Mouse (Mus musculus) adrenal gland, adult 2 months (tissue): ENCODE measurements around the gene Cbs. TPM values are rescaled to one million over a fixed set of nuclear protein-coding genes. Genes with fewer than 3 reads are reported as not detected.
A peak's percentile ranks its signal among the peaks of the same experiment; 100 is the strongest.

Experiments used
- DNase-seq: peaks from one replicate; pipeline ENCODE4 v3.0.0; 2021
- long read RNA-seq: library from polyadenylated mRNA; stranded (forward); transcript quantifications from one replicate; pipeline ENCODE4 v2.0.0, GENCODE M21; 2021
- polyA plus RNA-seq: library from polyadenylated mRNA; depleted of rRNA; stranded (reverse); fragments of >200 nt; gene quantifications from 2 replicates; pipeline ENCODE4 v1.2.3, GENCODE M21; 2012; rRNA removed
- total RNA-seq, 2 experiments: library from RNA; stranded (reverse); gene quantifications; 2 replicates each; pipeline ENCODE4 v1.2.3; 2021

Gene Cbs
- 1 to 10 TPM; 6.4 to 8.1 TPM for total RNA-seq
- 1.9 and 2.1 TPM in 2 replicates for polyA plus RNA-seq
- long read RNA-seq, full-length matches to known transcripts: 8 of 11 reads
- long read RNA-seq, partial matches to known transcripts: 2 of 11 reads
- long read RNA-seq, other reads (novel, unspliced or antisense): 1 of 11 reads

- DNase-seq: peak; percentile 92
Measured at GRCm38 (mm10) chr17:31636942-31637811, at the start of gene Cbs. Gene Cbs (minus strand): TSS chr17:31637238.

DNA sequence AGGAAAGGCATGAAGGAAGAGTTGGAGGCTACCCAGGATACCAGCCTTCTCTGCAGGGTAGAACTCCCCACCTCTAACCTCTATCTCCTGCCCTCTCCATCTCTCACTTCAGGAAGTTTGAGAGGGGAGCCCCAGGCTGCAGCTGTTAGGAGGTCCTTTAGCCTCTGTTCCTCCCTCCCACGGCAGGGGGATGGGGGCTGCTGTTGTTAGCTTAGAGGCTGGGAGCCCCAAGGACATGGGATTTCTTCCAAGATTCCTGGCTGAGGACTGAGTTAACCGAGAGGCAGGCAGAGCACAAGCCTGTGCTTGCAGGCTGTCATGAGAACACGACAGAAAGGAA, 49.2 kb upstream of the Cbs start:
- peak; percentile 60 for DNase-seq

- DNase-seq: peak; percentile 83
Measured at GRCm38 (mm10) chr17:31685514-31686224, 48.6 kb upstream of the Cbs start.

DNA sequence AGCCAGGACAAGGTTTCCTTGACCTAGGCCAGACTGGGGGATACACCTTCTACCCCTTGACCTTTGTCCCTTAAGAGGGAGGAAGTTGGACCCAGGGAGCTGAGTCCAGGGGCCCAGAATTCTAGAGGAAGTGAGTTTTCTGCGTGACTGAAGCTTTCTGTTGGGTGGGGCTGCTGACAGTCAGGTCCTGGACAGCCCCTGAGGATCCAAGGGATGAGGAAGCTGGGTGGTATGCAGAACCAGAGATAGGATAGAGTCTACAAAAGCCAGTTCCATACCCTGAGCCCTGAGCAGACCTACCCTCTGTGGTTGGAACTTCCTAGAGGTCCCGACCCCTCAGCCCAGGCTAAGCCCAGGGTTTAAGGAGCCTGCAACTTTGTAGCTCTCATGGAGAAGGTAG, 43.4 kb upstream of the Cbs start:
- no peak for DNase-seq

GRCm38 (mm10) chr17:31677507-31677906, 40.5 kb upstream of the Cbs start, which contains the start of gene Cryaa:
Gene Cryaa (plus strand): TSS chr17:31677807.
- DNase-seq: no peak

- DNase-seq: no peak
Measured at GRCm38 (mm10) chr17:31674426-31674825, 37.4 kb upstream of the Cbs start.

DNA sequence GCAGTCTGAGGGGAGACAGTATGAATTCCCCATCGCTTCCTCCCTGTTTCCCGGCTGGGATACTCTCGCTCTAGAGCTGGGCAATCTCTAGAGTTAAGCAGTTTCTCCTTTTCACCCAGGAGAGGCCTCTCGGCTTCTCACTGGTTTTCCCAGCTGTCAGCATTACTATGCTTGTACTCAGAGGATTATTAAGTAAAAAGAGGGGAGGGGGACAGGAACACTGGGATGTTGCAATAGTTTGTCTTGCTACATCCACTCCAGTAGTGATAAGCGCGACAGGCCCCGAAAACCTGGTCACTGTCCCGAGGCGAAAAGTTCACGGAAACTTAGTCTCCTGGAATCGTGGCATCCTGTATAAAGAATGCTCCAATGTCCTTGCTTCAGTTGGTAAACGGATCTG, 35.2 kb upstream of the Cbs start:
- no peak for DNase-seq

- no peak for DNase-seq
Measured at GRCm38 (mm10) chr17:31671698-31672097, 34.7 kb upstream of the Cbs start.

DNA sequence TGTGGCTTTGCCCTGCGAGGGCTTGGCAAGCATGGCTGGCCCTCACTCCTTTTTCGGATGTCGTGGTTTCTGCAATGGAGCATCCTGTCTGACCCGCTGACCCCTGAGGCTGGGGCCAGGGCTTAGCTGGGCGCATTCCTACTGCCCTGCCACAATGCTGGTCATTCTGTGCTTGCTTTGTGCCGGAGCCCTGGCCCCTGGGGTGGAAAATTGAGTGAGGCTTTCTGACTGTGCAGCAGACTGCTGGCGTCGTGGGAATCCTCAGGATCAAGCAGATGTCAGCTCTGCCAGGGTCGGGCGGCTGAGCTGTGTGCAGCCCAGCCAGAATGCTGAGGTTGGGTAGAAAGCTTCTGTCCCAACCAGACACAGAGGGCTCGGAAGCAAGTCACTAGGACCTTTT, 33.1 kb upstream of the Cbs start:
- no peak for DNase-seq

DNA sequence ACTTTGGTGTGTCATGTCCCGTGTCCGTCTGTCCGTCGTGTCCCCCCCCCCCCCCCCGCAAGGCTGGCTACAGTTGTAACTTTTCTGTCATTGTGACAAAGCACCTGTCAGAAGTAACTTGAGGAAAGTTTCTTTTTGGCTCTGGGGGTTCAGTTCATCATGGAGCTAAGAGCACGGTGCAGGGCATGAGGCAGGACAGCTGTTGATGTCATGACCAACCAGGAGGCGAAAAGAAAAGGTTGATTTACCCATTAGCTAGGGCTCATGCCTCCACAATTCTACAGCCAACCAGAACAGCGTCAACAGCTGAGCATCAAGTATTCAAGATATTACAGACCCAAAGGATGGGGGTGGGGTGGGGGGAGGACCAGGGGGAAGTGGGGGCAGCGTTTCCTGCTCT, 31.3 kb upstream of the Cbs start:
- no peak for DNase-seq

GRCm38 (mm10) chr17:31664760-31665159, 27.7 kb upstream of the Cbs start:
- peak; percentile 89 for DNase-seq

DNA sequence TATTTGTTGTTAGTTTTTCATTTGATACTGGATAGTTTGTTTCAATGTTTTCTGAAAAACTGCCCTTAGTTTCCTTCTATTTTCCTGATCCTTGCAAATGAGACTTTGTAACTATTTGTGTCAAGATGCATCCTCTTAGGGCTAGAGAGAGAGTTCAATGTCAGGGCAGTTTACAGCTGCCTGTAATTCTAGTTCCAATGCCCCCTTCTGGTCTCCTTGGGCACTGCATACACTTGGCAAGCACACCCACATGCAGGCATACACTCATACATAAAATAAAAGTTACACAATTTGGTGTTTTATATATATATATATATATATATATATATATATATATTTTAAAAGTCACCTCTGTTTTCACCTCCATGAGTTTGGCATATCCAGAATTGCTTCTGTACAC, 25.8 kb upstream of the Cbs start:
- no peak for DNase-seq

GRCm38 (mm10) chr17:31660661-31661250, 23.7 kb upstream of the Cbs start:
- DNase-seq: no peak

GRCm38 (mm10) chr17:31658468-31659185, 21.6 kb upstream of the Cbs start, which contains the start of gene U2af1:
Gene U2af1 (minus strand): TSS chr17:31658892.
- DNase-seq: peak; percentile 99

DNA sequence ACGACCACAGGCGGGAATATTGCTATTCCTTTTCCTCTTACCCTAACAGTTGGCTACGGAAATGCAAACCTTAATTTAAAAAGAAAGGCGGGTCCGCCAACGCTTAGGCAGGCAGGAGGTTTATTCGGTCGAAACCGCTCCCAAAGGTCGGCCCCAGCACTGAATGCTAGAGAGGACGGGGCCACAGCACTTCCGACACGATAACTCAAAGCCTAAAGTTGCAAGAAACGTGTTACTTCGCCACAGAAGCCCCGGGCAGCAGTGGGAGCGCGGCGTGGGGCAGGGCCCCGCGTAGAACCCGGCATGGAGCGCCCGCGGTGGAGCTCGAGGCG, 21.1 kb upstream of the Cbs start:
- no peak for DNase-seq

- no peak for DNase-seq
Measured at GRCm38 (mm10) chr17:31657141-31657983, 20.3 kb upstream of the Cbs start.

DNA sequence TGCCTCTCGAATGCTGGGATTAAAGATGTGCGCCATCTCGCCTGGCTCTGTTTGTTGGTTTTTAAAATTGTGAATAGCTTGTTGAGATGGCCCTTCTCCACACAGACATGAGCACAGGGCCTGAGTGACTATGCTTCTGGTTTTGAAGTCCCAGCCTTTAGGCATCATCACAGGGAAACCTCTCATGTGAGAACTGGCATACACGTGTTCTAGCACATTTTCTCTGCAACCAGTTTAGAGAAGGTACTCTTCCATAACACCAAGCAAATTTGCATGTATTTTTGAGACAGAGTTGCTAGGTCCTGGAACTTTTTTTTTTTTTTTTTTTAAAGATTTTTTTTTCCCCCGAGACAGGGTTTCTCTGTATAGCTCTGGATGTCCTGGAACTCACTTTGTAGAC, 19.6 kb upstream of the Cbs start:
- no peak for DNase-seq

GRCm38 (mm10) chr17:31655366-31655765, 18.3 kb upstream of the Cbs start:
- peak; percentile 38 for DNase-seq

- DNase-seq: no peak
Measured at GRCm38 (mm10) chr17:31653277-31653676, 16.2 kb upstream of the Cbs start.

- DNase-seq: no peak
Measured at GRCm38 (mm10) chr17:31652152-31652551, 15.1 kb upstream of the Cbs start.
